Mouse (Mus musculus) small intestine, adult 2 months (tissue): Measurements from ENCODE around the gene Prkag2.

Experiments used
- CTCF ChIP-seq: fragments of 200-500 bp; IDR thresholded peaks from 2 replicates; pipeline ENCODE4 v1.5.1; 2012; ENCODE audit warnings: low read depth, mild to moderate bottlenecking, control low read depth, inconsistent platforms, low read length, moderate library complexity, mixed read lengths; ENCODE audit not compliant: insufficient replicate concordance, insufficient read length; ENCODE audit errors: extremely low read depth
- POLR2A ChIP-seq: fragments of 200-500 bp; IDR thresholded peaks from 2 replicates; pipeline ENCODE4 v1.6.1; 2012; ENCODE audit warnings: low read depth, mild to moderate bottlenecking, control low read depth, inconsistent platforms, low read length, moderate library complexity

DNA sequence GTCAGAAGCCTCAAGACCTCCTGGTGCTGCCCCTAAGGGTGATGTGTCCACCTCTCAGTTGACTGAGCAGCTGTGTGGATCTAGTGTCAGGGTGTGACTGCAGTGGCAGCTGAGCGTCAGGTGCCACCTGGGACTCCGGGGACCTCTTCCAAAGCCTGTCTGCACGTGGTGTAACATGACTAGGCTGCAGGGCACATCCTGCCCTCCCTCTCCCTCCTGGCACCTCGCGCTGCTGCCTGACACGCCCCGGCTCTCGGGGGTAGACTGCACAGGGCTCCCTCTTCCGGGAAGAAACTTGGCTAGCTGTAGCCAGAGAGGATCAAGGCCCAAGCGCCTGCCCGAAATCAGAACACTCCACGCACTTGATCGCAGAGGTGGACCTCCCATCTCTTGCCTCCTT is 127.2 kb downstream of the Prkag2 start:
- peak; percentile 26; the same call in 1 of the 2 replicates for TF ChIP-seq CTCF
- TF ChIP-seq POLR2A = no peak
